Mouse (Mus musculus): ENCODE data around the gene Dbp. TPM values are rescaled to one million over a fixed set of nuclear protein-coding genes. Genes with fewer than 3 reads are reported as not detected.

Dbp gene
- polyA plus RNA-seq, 1 experiment from 2014 or later: 2.1 TPM

- 94% methylated on average over 9 of the region's 9 CpGs for WGBS
- Histone ChIP-seq H3K4me1 (ENCODE audit: insufficient read depth) (0 out of 2 replicates have a peak, but pooled peaks cover 9% of the 10 kb centered on the region), H3K4me2 (no peak overlapping the region), H3K27me3 (ENCODE audit: insufficient read depth, low read length) (no peaks in the 10 kb centered on the region), H3K4me3 (ENCODE audit: low read depth, low read length) (no peak overlapping the region), H3K9me3 (ENCODE audit: low read depth, low read length) (no peaks in the 10 kb centered on the region), H3K9ac (no peak overlapping the region), H3K36me3 (ENCODE audit: insufficient read depth) (no peaks in the 10 kb centered on the region), H3K27ac (ENCODE audit: low read depth) (no peak overlapping the region)
- TF ChIP-seq CTCF (IDR thresholded peaks at IDR 0.05; ENCODE audit: low read depth): peak; percentile 34
- ATAC-seq (ENCODE audit: insufficient read depth) (no peak), DNase-seq (no peak)
Observed at GRCm38 (mm10) chr7:45668921-45669320, 36.0 kb upstream of the Dbp start.

- Histone ChIP-seq H3K4me3 (ENCODE audit: low read depth, low read length) (no peak overlapping the region), H3K9ac (no peak overlapping the region), H3K27ac (ENCODE audit: low read depth) (no peak overlapping the region), H3K4me1 (ENCODE audit: insufficient read depth) (peaks cover 6% of the 10 kb centered on the region; the same call in 1 of the 2 replicates), H3K4me2 (no peak overlapping the region), H3K9me3 (ENCODE audit: low read depth, low read length) (no peaks in the 10 kb centered on the region), H3K36me3 (ENCODE audit: insufficient read depth) (no peaks in the 10 kb centered on the region), H3K27me3 (ENCODE audit: insufficient read depth, low read length) (no peaks in the 10 kb centered on the region)
- no peak for TF ChIP-seq CTCF (IDR thresholded peaks at IDR 0.05; ENCODE audit: low read depth)
- ATAC-seq (ENCODE audit: insufficient read depth) (no peak), DNase-seq (no peak)
- 60% methylated on average over 7 of the region's 7 CpGs for WGBS
Observed at GRCm38 (mm10) chr7:45677627-45678295, 27.1 kb upstream of the Dbp start.

GRCm38 (mm10) chr7:45678513-45678912 is 26.4 kb upstream of the Dbp start:
- Histone ChIP-seq H3K9ac (no peak overlapping the region), H3K27ac (ENCODE audit: low read depth) (no peak overlapping the region), H3K9me3 (ENCODE audit: low read depth, low read length) (no peaks in the 10 kb centered on the region), H3K27me3 (ENCODE audit: insufficient read depth, low read length) (no peaks in the 10 kb centered on the region), H3K4me3 (ENCODE audit: low read depth, low read length) (no peak overlapping the region), H3K4me2 (no peak overlapping the region), H3K36me3 (ENCODE audit: insufficient read depth) (no peaks in the 10 kb centered on the region), H3K4me1 (ENCODE audit: insufficient read depth) (peaks cover 7% of the 10 kb centered on the region; the same call in 1 of the 2 replicates)
- DNase-seq: no peak
- 88% methylated on average over 14 of the region's 14 CpGs for WGBS
- ATAC-seq (ENCODE audit: insufficient read depth): no peak
- TF ChIP-seq CTCF (IDR thresholded peaks at IDR 0.05; ENCODE audit: low read depth): no peak

GRCm38 (mm10) chr7:45679966-45680621 is 24.8 kb upstream of the Dbp start:
- DNase-seq: peak; percentile 55
- H3K9ac ChIP-seq: no peak overlapping the region
- no peak for ATAC-seq (ENCODE audit: insufficient read depth)
- H3K27ac ChIP-seq (ENCODE audit: low read depth): no peak overlapping the region
- no peak overlapping the region for H3K4me2 ChIP-seq
- H3K36me3 ChIP-seq (ENCODE audit: insufficient read depth): no peaks in the 10 kb centered on the region
- 67% methylated on average over 14 of the region's 14 CpGs for WGBS
- TF ChIP-seq CTCF (IDR thresholded peaks at IDR 0.05; ENCODE audit: low read depth): no peak
- H3K9me3 ChIP-seq (ENCODE audit: low read depth, low read length): no peaks in the 10 kb centered on the region
- peaks cover 7% of the 10 kb centered on the region; the same call in 1 of the 2 replicates for H3K4me1 ChIP-seq (ENCODE audit: insufficient read depth)
- no peak overlapping the region for H3K4me3 ChIP-seq (ENCODE audit: low read depth, low read length)
- no peaks in the 10 kb centered on the region for H3K27me3 ChIP-seq (ENCODE audit: insufficient read depth, low read length)

- H3K27ac ChIP-seq (ENCODE audit: low read depth): no peak overlapping the region
- no peak for ATAC-seq (ENCODE audit: insufficient read depth)
- WGBS: 72% methylated on average over 8 of the region's 8 CpGs
Observed at GRCm38 (mm10) chr7:45681046-45681736, 23.7 kb upstream of the Dbp start.

GRCm38 (mm10) chr7:45682144-45683126 is 22.5 kb upstream of the Dbp start:
- H3K4me3 ChIP-seq (ENCODE audit: low read depth, low read length): no peak overlapping the region
- peak; percentile 98 for TF ChIP-seq CTCF (IDR thresholded peaks at IDR 0.05; ENCODE audit: low read depth)
- no peaks in the 10 kb centered on the region for H3K27me3 ChIP-seq (ENCODE audit: insufficient read depth, low read length)
- DNase-seq: peak; percentile 97
- no peaks in the 10 kb centered on the region for H3K9me3 ChIP-seq (ENCODE audit: low read depth, low read length)
- H3K4me2 ChIP-seq: peak overlapping the region; percentile 46
- 0 out of 2 replicates have a peak overlapping the region, but pooled peaks have one; percentile 25 for H3K9ac ChIP-seq
- no peaks in the 10 kb centered on the region for H3K36me3 ChIP-seq (ENCODE audit: insufficient read depth)
- WGBS: 28% methylated on average over 14 of the region's 14 CpGs
- H3K27ac ChIP-seq (ENCODE audit: low read depth): peak overlapping the region; percentile 56; the same call in 1 of the 2 replicates
- H3K4me1 ChIP-seq (ENCODE audit: insufficient read depth): peaks cover 7% of the 10 kb centered on the region; the same call in 1 of the 2 replicates
- ATAC-seq (ENCODE audit: insufficient read depth): peak; percentile 80

More at GRCm38 (mm10) chr7:45681046-45681736, 23.7 kb upstream of the Dbp start:
- Histone ChIP-seq H3K27me3 (ENCODE audit: insufficient read depth, low read length) (no peaks in the 10 kb centered on the region), H3K36me3 (ENCODE audit: insufficient read depth) (no peaks in the 10 kb centered on the region), H3K9me3 (ENCODE audit: low read depth, low read length) (no peaks in the 10 kb centered on the region), H3K4me2 (no peak overlapping the region), H3K4me1 (ENCODE audit: insufficient read depth) (peaks cover 7% of the 10 kb centered on the region; the same call in 1 of the 2 replicates), H3K9ac (no peak overlapping the region), H3K4me3 (ENCODE audit: low read depth, low read length) (no peak overlapping the region)
- no peak for TF ChIP-seq CTCF (IDR thresholded peaks at IDR 0.05; ENCODE audit: low read depth)
- no peak for DNase-seq
